Mouse (Mus musculus) forebrain, embryonic 15.5 days (tissue): ENCODE results near the gene Ccnl2. TPM values are rescaled to one million over a fixed set of nuclear protein-coding genes. Genes with fewer than 3 reads are reported as not detected.
A peak's percentile ranks its signal among the peaks of the same experiment; 100 is the strongest.

ENCODE experiments used
- ATAC-seq: fragments of 200-750 bp; cut with Nextera tagmentation; replicated peaks from 2 replicates; pipeline ENCODE4 v1.8.0; 2017; ENCODE audit warnings: mild to moderate bottlenecking, moderate TSS enrichment, moderate library complexity
- H3K27ac ChIP-seq: fragments of 300-500 bp; sonication (generic); replicated peaks from 2 replicates; pipeline ENCODE4 v1.5.1; 2015; ENCODE audit warnings: mild to moderate bottlenecking, inconsistent platforms
- H3K27me3 ChIP-seq: fragments of 300-500 bp; sonication (generic); 2 replicates; pipeline ENCODE4 v1.6.1; 2015; ENCODE audit warnings: inconsistent platforms
- H3K36me3 ChIP-seq: fragments of 300-500 bp; sonication (generic); 2 replicates; pipeline ENCODE4 v1.6.1; 2015; ENCODE audit warnings: mild to moderate bottlenecking, inconsistent platforms
- H3K4me1 ChIP-seq: fragments of 300-500 bp; sonication (generic); 2 replicates; pipeline ENCODE4 v1.6.1; 2015; ENCODE audit warnings: inconsistent platforms
- H3K4me2 ChIP-seq: fragments of 300-500 bp; sonication (generic); replicated peaks from 2 replicates; pipeline ENCODE4 v1.6.1; 2015; ENCODE audit warnings: mild to moderate bottlenecking, inconsistent platforms
- H3K4me3 ChIP-seq: fragments of 300-500 bp; sonication (generic); 2 replicates; pipeline ENCODE4 v1.5.1; 2015; ENCODE audit warnings: mild to moderate bottlenecking, inconsistent platforms
- H3K9ac ChIP-seq: fragments of 300-500 bp; sonication (generic); replicated peaks from 2 replicates; pipeline ENCODE4 v1.6.1; 2015; ENCODE audit warnings: mild to moderate bottlenecking, inconsistent platforms
- H3K9me3 ChIP-seq: fragments of 300-500 bp; sonication (generic); 2 replicates; pipeline ENCODE4 v1.6.1; 2016; ENCODE audit warnings: inconsistent platforms
- WGBS: fragments of 180-500 bp; shearing (Covaris S2); methylation state at CpG from one replicate; pipeline ENCODE4 v1.1.7; 2015; ENCODE audit warnings: mixed read lengths; 5-methylcytosine and 5-hydroxymethylcytosine counted together
- polyA plus RNA-seq: library from polyadenylated mRNA; unstranded; fragments of >200 nt; fragmentation: Nextera tagmentation; extraction: Ambion mirVana; gene quantifications from 2 replicates; pipeline ENCODE4 v1.2.1, GENCODE M21; 2015

Gene Ccnl2
- polyA plus RNA-seq, 1 experiment from 2014 or later: 172 TPM

- Histone ChIP-seq H3K36me3 (peaks cover 15% of the 10 kb centered on the region), H3K27me3 (no peaks in the 10 kb centered on the region), H3K4me1 (peaks cover 29% of the 10 kb centered on the region), H3K4me2 (peak overlapping the region; percentile 98), H3K4me3 (peak overlapping the region; percentile 78), H3K9me3 (no peaks in the 10 kb centered on the region), H3K27ac (peak overlapping the region; percentile 92), H3K9ac (peak overlapping the region; percentile 78)
- WGBS: 1% methylated on average over 25 of the region's 25 CpGs
- ATAC-seq: no peak
These were observed 19.5 kb downstream of the Ccnl2 start for GRCm38 (mm10) chr4:155831831-155832230.

GRCm38 (mm10) chr4:155832321-155832720 lies 20.0 kb downstream of the Ccnl2 start:
- Histone ChIP-seq H3K9ac (peak overlapping the region; percentile 78), H3K27me3 (no peaks in the 10 kb centered on the region), H3K9me3 (no peaks in the 10 kb centered on the region), H3K4me1 (peaks cover 29% of the 10 kb centered on the region), H3K36me3 (peaks cover 11% of the 10 kb centered on the region; the same call in 1 of the 2 replicates), H3K4me3 (peak overlapping the region; percentile 78), H3K27ac (no peak overlapping the region), H3K4me2 (peak overlapping the region; percentile 98)
- ATAC-seq: no peak
- WGBS: 60% methylated on average over 10 of the region's 10 CpGs

GRCm38 (mm10) chr4:155833234-155833633 lies 20.9 kb downstream of the Ccnl2 start:
- H3K4me2 ChIP-seq: no peak overlapping the region
- H3K36me3 ChIP-seq: 0 out of 2 replicates have a peak, but pooled peaks cover 5% of the 10 kb centered on the region
- H3K9ac ChIP-seq: no peak overlapping the region
- no peaks in the 10 kb centered on the region for H3K9me3 ChIP-seq
- H3K27ac ChIP-seq: no peak overlapping the region
- no peak for ATAC-seq
- peaks cover 29% of the 10 kb centered on the region for H3K4me1 ChIP-seq
- WGBS: 90% methylated on average over 4 of the region's 4 CpGs
- H3K4me3 ChIP-seq: no peak overlapping the region
- H3K27me3 ChIP-seq: no peaks in the 10 kb centered on the region

GRCm38 (mm10) chr4:155833836-155834235 lies 21.5 kb downstream of the Ccnl2 start:
- H3K4me1 ChIP-seq: peaks cover 29% of the 10 kb centered on the region
- H3K27me3 ChIP-seq: no peaks in the 10 kb centered on the region
- no peak overlapping the region for H3K4me3 ChIP-seq
- no peaks in the 10 kb centered on the region for H3K9me3 ChIP-seq
- H3K9ac ChIP-seq: peak overlapping the region; percentile 8; the same call in 1 of the 2 replicates
- WGBS: 35% methylated on average over 2 of the region's 2 CpGs
- H3K36me3 ChIP-seq: 0 out of 2 replicates have a peak, but pooled peaks cover 5% of the 10 kb centered on the region
- H3K27ac ChIP-seq: peak overlapping the region; percentile 58
- no peak overlapping the region for H3K4me2 ChIP-seq
- ATAC-seq: no peak

DNA sequence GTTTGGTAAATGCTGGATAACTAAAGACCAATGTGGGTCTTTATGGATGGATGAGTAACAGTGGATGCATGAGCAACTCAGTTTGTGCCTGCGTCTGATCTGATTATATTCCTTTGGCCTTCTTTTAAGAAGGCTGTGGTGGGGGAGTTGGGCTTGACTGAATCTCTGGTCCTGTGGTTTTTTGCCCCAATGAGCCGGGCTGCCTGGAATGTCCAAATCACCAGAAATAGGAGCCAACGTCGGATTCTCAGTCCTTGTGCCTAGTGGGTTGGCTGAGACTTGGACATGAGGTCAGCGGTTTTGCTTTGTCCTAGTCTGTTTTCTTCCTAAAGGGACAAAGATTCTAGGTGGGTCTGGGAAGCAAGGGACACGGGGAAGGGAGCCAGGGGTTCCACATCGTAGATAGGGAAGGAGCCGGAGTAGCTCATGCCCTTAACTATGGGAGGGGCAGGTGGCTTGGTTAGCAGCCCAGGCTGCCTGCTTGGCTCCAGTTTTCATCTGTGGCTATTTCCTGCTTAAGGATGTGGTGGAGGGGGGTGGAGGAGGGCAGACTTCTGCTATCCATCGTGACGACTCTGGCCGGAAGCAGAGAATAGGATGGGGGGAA lies 25.2 kb downstream of the Ccnl2 start:
- 83% methylated on average over 11 of the region's 11 CpGs for WGBS
- Histone ChIP-seq H3K4me3 (no peak overlapping the region), H3K36me3 (0 out of 2 replicates have a peak, but pooled peaks cover 5% of the 10 kb centered on the region), H3K9ac (no peak overlapping the region), H3K4me2 (no peak overlapping the region), H3K27ac (no peak overlapping the region), H3K9me3 (no peaks in the 10 kb centered on the region), H3K27me3 (peaks cover 13% of the 10 kb centered on the region), H3K4me1 (peaks cover 38% of the 10 kb centered on the region)
- ATAC-seq: no peak

DNA sequence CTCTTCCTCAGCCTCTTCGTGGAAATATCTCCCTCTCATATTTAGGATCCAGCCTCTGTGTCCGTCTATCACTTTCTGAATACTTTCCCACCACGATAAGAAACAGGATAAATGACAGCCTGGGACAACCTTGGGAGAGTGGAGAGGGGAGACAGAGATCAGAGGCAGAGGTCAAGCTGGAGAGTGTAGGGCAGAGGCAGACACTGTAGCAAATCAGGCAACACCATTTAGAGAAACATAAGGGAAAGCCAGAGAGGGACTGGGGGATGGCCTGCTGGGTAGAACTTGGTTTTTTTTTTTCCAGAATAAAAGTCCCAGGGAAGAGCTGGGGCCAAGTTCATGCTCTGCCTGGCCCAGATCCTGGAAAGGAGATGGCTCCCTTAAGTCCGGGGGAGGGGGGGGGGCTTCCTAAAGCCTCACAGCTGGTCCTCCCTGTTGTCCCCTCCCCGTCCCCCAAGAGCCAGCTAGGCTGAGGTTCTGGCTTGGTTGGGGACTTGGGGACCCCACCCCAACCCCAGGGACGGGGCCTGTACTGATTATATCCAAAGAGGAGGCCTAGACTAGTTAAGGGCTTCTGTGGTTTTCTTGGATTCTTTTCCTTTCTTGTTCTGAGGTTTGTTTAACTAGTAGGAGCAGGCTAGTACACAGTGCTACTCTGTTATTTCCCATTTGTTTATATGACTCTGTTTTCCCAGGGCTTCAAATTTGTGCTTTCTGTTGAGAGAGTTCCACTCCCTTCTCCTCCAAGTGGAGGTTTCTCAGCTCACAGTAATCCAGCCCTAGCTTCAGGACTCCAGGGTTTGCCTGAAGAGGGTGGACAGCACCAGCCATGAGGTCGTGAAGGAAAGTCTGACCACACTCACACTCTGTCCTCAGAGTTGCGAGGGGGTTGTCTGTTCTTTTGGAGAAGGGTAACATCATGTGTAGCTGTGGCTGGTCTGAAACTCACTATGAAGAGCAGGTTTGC lies 26.2 kb downstream of the Ccnl2 start:
- peaks cover 29% of the 10 kb centered on the region for H3K4me1 ChIP-seq
- peaks cover 13% of the 10 kb centered on the region for H3K27me3 ChIP-seq
- no peak overlapping the region for H3K27ac ChIP-seq
- H3K4me3 ChIP-seq: no peak overlapping the region
- H3K9me3 ChIP-seq: no peaks in the 10 kb centered on the region
- no peak overlapping the region for H3K9ac ChIP-seq
- no peak overlapping the region for H3K4me2 ChIP-seq
- ATAC-seq: no peak
- 0 out of 2 replicates have a peak, but pooled peaks cover 5% of the 10 kb centered on the region for H3K36me3 ChIP-seq
- WGBS: 66% methylated on average over 8 of the region's 8 CpGs

DNA sequence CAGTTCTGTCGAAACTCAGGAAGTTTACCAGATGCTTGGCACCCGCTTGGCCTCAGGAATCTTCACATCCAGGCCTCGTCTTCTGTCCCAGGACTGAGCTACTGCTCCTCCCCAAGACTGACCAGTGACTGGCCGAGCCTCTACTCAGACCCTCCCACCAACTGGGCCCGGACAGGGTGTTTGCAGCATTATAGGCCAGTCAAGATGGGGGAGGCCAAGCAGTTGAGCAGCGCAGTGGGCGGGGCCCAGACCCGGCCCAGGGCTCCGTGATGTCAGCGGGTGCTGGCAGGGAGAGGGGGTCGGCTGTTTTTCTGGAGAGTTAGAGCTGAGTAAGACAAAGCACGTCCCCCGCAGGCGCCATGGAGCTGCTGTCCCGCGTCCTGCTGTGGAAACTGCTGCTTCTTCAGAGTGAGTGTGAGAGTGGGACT lies 27.2 kb downstream of the Ccnl2 start, which contains the start of gene Mxra8:
Gene Mxra8, plus strand, starts transcription at position 198 of the 428 bp plus-strand sequence.
- Histone ChIP-seq H3K4me1 (peaks cover 20% of the 10 kb centered on the region), H3K4me3 (peak within 1 kb of the TSS; percentile 33), H3K9me3 (no peaks in the 10 kb centered on the region), H3K36me3 (0 out of 2 replicates have a peak, but pooled peaks cover 5% of the 10 kb centered on the region), H3K4me2 (peak within 1 kb of the TSS; percentile 50), H3K9ac (peak within 1 kb of the TSS; percentile 37; the same call in 1 of the 2 replicates), H3K27ac (no peak within 1 kb of the TSS), H3K27me3 (peaks cover 13% of the 10 kb centered on the region)
- WGBS: 2% methylated on average over 16 of the region's 16 CpGs
- peak; percentile 54; the same call in 1 of the 2 replicates for ATAC-seq

DNA sequence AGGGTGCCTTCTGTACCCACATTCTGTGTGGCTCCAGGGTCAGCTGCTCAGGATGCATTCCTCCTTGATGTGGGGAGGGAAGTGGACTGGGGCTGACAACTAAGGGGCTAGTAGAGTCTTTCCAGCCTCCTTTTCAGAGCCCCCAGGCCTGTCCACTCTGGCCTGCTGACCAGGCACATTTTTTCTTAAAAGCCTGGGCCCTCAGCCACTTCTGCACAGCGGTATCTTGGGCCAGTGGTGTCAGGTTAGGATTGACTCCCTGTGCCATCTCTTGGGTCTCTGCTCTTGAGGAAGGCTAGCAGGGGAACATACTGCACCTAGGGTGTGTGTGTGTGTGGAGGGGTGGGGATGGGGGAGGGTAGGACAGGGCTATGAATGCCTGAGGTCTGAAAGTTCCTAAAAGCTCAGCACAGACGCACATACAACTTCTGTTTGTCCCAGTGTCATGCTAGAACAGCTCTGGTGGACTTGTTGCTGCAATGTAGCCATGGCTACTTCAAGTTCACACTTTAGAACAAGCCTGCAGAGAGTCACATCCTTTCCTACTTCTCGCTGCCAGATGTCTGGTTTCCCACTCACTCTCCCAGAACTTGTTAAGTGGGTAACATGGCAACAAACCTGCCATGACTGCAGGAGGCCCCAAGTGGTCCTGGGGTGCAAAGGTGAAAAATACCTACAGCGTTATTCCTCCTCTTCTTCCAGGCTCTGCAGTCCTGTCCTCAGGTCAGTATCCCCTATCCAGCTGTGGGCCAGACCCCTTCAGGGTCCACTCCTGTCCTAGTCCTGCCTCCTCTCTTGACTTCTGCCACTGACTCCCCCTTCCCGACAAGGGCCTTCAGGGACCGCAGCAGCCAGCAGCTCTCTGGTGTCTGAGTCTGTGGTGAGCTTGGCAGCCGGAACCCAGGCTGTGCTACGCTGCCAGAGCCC lies 28.1 kb downstream of the Ccnl2 start:
- H3K9ac ChIP-seq: peak overlapping the region; percentile 37
- 9% methylated on average over 8 of the region's 8 CpGs for WGBS
- H3K27me3 ChIP-seq: peaks cover 13% of the 10 kb centered on the region
- peak overlapping the region; percentile 50 for H3K4me2 ChIP-seq
- H3K27ac ChIP-seq: no peak overlapping the region
- peak overlapping the region; percentile 33 for H3K4me3 ChIP-seq
- H3K36me3 ChIP-seq: no peaks in the 10 kb centered on the region
- peak; percentile 27; the same call in 1 of the 2 replicates for ATAC-seq
- H3K4me1 ChIP-seq: peaks cover 20% of the 10 kb centered on the region
- H3K9me3 ChIP-seq: no peaks in the 10 kb centered on the region

DNA sequence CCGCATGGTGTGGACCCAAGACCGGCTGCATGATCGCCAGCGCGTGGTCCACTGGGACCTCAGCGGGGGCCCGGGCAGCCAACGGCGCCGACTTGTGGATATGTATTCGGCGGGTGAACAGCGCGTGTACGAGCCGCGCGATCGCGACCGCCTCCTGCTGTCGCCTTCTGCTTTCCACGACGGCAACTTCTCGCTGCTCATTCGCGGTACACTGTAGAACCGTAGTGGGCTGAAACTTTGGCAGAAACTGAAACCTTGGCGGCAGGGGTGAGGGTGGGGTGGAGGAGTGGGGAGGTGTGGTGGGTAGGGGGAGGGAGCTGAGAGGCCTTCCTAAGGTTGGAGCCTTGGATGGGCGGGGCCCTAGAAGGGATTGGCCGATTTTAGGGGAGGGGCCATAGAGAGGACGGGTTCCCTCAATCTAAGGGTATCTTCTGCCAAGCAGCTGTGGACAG lies 28.7 kb downstream of the Ccnl2 start:
- H3K27ac ChIP-seq: no peak overlapping the region
- H3K4me2 ChIP-seq: peak overlapping the region; percentile 50
- peaks cover 20% of the 10 kb centered on the region for H3K4me1 ChIP-seq
- H3K36me3 ChIP-seq: no peaks in the 10 kb centered on the region
- H3K9me3 ChIP-seq: no peaks in the 10 kb centered on the region
- H3K27me3 ChIP-seq: peaks cover 13% of the 10 kb centered on the region
- ATAC-seq: no peak
- H3K9ac ChIP-seq: peak overlapping the region; percentile 37
- H3K4me3 ChIP-seq: peak overlapping the region; percentile 33
- WGBS: under 1% methylated on average over 32 of the region's 32 CpGs

- no peak for ATAC-seq
- Histone ChIP-seq H3K27ac (no peak overlapping the region), H3K4me1 (peaks cover 25% of the 10 kb centered on the region), H3K4me3 (peak overlapping the region; percentile 33; the same call in 1 of the 2 replicates), H3K9me3 (no peaks in the 10 kb centered on the region), H3K36me3 (no peaks in the 10 kb centered on the region), H3K4me2 (peak overlapping the region; percentile 50; the same call in 1 of the 2 replicates), H3K9ac (no peak overlapping the region), H3K27me3 (peaks cover 13% of the 10 kb centered on the region)
- 41% methylated on average over 38 of the region's 38 CpGs for WGBS
These were observed 29.5 kb downstream of the Ccnl2 start for GRCm38 (mm10) chr4:155841651-155842270.

- H3K9ac ChIP-seq: no peak overlapping the region
- H3K4me1 ChIP-seq: peaks cover 32% of the 10 kb centered on the region
- H3K27ac ChIP-seq: no peak overlapping the region
- no peaks in the 10 kb centered on the region for H3K9me3 ChIP-seq
- 91% methylated on average over 5 of the region's 5 CpGs for WGBS
- H3K36me3 ChIP-seq: no peaks in the 10 kb centered on the region
- peaks cover 13% of the 10 kb centered on the region for H3K27me3 ChIP-seq
- no peak overlapping the region for H3K4me3 ChIP-seq
- H3K4me2 ChIP-seq: no peak overlapping the region
- ATAC-seq: no peak
These were observed 30.9 kb downstream of the Ccnl2 start for GRCm38 (mm10) chr4:155843231-155843630.
